Mouse (Mus musculus) CH12.LX (cell line): ENCODE measurements at regions not wholly inside any gene's neighbourhood (a gene's known extent, or its start where the extent isn't known, plus 50 kb on each side); places are given as distances from the start of the nearest gene placed in this dataset.

Experiments used
- DNase-seq: peaks from one replicate; pipeline ENCODE4 v3.0.0-alpha.2; 2013; ENCODE audit errors: extremely low read depth
- H3K27ac ChIP-seq: 2 replicates; pipeline ENCODE4 v1.5.1; 2012; ENCODE audit warnings: low read depth, mild to moderate bottlenecking, control low read depth, moderate library complexity; ENCODE audit not compliant: insufficient read depth
- H3K27me3 ChIP-seq: replicated peaks from 2 replicates; pipeline ENCODE3; 2012; ENCODE audit warnings: inconsistent platforms
- H3K36me3 ChIP-seq, 2 experiments: replicated peaks in 1 of 2; 2 replicates each; pipeline versions ENCODE3 to v1.6.1; 2012; ENCODE audit warnings: inconsistent platforms in 1 of 2, low read length in 1 of 2, mild to moderate bottlenecking in 1 of 2, mixed read lengths in 1 of 2, moderate library complexity in 1 of 2; ENCODE audit not compliant: control insufficient read depth in 1 of 2, insufficient read depth in 1 of 2
- H3K4me1 ChIP-seq, 2 experiments: 2 replicates each; pipeline ENCODE4 v1.6.1; 2012; ENCODE audit warnings: inconsistent platforms in 1 of 2, moderate library complexity in 1 of 2; ENCODE audit not compliant: insufficient read depth in 2 of 2, control insufficient read depth in 1 of 2
- H3K4me2 ChIP-seq: 2 replicates; pipeline ENCODE4 v1.6.1; 2012; ENCODE audit warnings: low read depth, mild to moderate bottlenecking, control low read depth; ENCODE audit not compliant: poor library complexity, insufficient read depth, severe bottlenecking
- H3K4me3 ChIP-seq, 3 experiments: fragments of 150-350 bp in 1 of 3; sonication (generic) in 1 of 3; replicated peaks in 1 of 3; 2 replicates each; pipeline versions ENCODE3 to v1.5.1; 2011 to 2012; ENCODE audit warnings: low read depth in 2 of 3, low read length in 2 of 3, mild to moderate bottlenecking in 2 of 3, moderate library complexity in 2 of 3, control low read depth in 1 of 3, improper control_type of control experiment in 1 of 3, inconsistent platforms in 1 of 3, mixed read lengths in 1 of 3; ENCODE audit not compliant: poor library complexity in 1 of 3
- H3K79me2 ChIP-seq: replicated peaks from 2 replicates; pipeline ENCODE4 v1.6.1; 2012; ENCODE audit warnings: mild to moderate bottlenecking, moderate library complexity; ENCODE audit not compliant: control insufficient read depth, poor library complexity, insufficient read depth, severe bottlenecking; ENCODE audit errors: extremely low read depth
- H3K9ac ChIP-seq: 2 replicates; pipeline ENCODE4 v1.6.1; 2012; ENCODE audit warnings: low read depth, mild to moderate bottlenecking, control low read depth, moderate library complexity; ENCODE audit not compliant: insufficient read depth
- H3K9me3 ChIP-seq: replicated peaks from 2 replicates; pipeline ENCODE3; 2012; ENCODE audit warnings: low read length, inconsistent platforms, mixed read lengths
- BHLHE40 ChIP-seq: IDR thresholded peaks from 2 replicates; pipeline ENCODE4 v1.6.1; 2011; ENCODE audit warnings: mild to moderate bottlenecking, low read depth, low read length, improper control_type of control experiment
- CHD1 ChIP-seq: IDR thresholded peaks from 2 replicates; pipeline ENCODE4 v1.6.1; 2012; ENCODE audit warnings: low read depth, low read length, improper control_type of control experiment, inconsistent platforms
- E2F4 ChIP-seq: IDR thresholded peaks from 2 replicates; pipeline ENCODE4 v1.6.1; 2011; ENCODE audit warnings: low read depth, low read length, improper control_type of control experiment; ENCODE audit not compliant: insufficient replicate concordance
- EP300 ChIP-seq: IDR thresholded peaks from 2 replicates; pipeline ENCODE4 v1.6.1; 2011; ENCODE audit warnings: low read length, improper control_type of control experiment
- ETS1 ChIP-seq: conservative IDR thresholded peaks from 2 replicates; pipeline ENCODE4 v1.6.1; 2012; ENCODE audit warnings: low read depth, mild to moderate bottlenecking, inconsistent platforms, low read length, improper control_type of control experiment, moderate library complexity
- HCFC1 ChIP-seq: IDR thresholded peaks from 2 replicates; pipeline ENCODE4 v1.6.1; 2012; ENCODE audit warnings: low read depth, mild to moderate bottlenecking, inconsistent platforms, low read length, improper control_type of control experiment
- JUN ChIP-seq: IDR thresholded peaks from 2 replicates; pipeline ENCODE4 v1.6.1; 2011; ENCODE audit warnings: low read depth, mild to moderate bottlenecking, low read length, improper control_type of control experiment, moderate library complexity; ENCODE audit not compliant: insufficient read depth
- MAFK ChIP-seq: IDR thresholded peaks from 2 replicates; pipeline ENCODE4 v1.6.1; 2011; ENCODE audit warnings: low read length, improper control_type of control experiment; ENCODE audit not compliant: insufficient replicate concordance
- MAX ChIP-seq: IDR thresholded peaks from 2 replicates; pipeline ENCODE4 v1.6.1; 2011; ENCODE audit warnings: low read length, improper control_type of control experiment
- MEF2A ChIP-seq: IDR thresholded peaks from 2 replicates; pipeline ENCODE4 v1.6.1; 2014; ENCODE audit warnings: low read depth, mild to moderate bottlenecking, inconsistent platforms, low read length, improper control_type of control experiment, borderline replicate concordance
- NELFE ChIP-seq: IDR thresholded peaks from 2 replicates; pipeline ENCODE4 v1.6.1; 2011; ENCODE audit warnings: low read depth, low read length, improper control_type of control experiment
- POLR2A ChIP-seq: IDR thresholded peaks from 2 replicates; pipeline ENCODE4 v1.6.1; 2011; ENCODE audit warnings: low read depth, mild to moderate bottlenecking, improper control_type of control experiment, low read length
- POLR2AphosphoS2 ChIP-seq: IDR thresholded peaks from 2 replicates; pipeline ENCODE4 v1.6.1; 2011; ENCODE audit warnings: low read depth, low read length, improper control_type of control experiment
- RAD21 ChIP-seq: IDR thresholded peaks from 2 replicates; pipeline ENCODE4 v1.6.1; 2011; ENCODE audit warnings: low read depth, mild to moderate bottlenecking, low read length, improper control_type of control experiment, moderate library complexity
- RCOR1 ChIP-seq: conservative IDR thresholded peaks from 2 replicates; pipeline ENCODE4 v1.6.1; 2012; ENCODE audit warnings: low read depth, mild to moderate bottlenecking, inconsistent platforms, low read length, improper control_type of control experiment
- SIN3A ChIP-seq: IDR thresholded peaks from 2 replicates; pipeline ENCODE4 v1.6.1; 2012; ENCODE audit warnings: low read length, improper control_type of control experiment, inconsistent platforms
- SMC3 ChIP-seq: IDR thresholded peaks from 2 replicates; pipeline ENCODE4 v1.6.1; 2011; ENCODE audit warnings: low read depth, low read length, improper control_type of control experiment
- TBP ChIP-seq: conservative IDR thresholded peaks from 2 replicates; pipeline ENCODE4 v1.6.1; 2011; ENCODE audit warnings: low read depth, low read length, improper control_type of control experiment
- UBTF ChIP-seq: IDR thresholded peaks from 2 replicates; pipeline ENCODE4 v1.6.1; 2012; ENCODE audit warnings: low read depth, mild to moderate bottlenecking, inconsistent platforms, low read length, improper control_type of control experiment, moderate library complexity
- ZKSCAN1 ChIP-seq: IDR thresholded peaks from 2 replicates; pipeline ENCODE4 v1.6.1; 2012; ENCODE audit warnings: low read depth, inconsistent platforms, low read length, improper control_type of control experiment, borderline replicate concordance
- ZMIZ1 ChIP-seq: IDR thresholded peaks from 2 replicates; pipeline ENCODE4 v1.6.1; 2012; ENCODE audit warnings: low read depth, mild to moderate bottlenecking, inconsistent platforms, low read length, improper control_type of control experiment
- dilution Hi-C: fragments of 300-500 bp; cut with MboI; formaldehyde crosslinking; loops from 2 replicates; pipeline ENCODE4 v1.14.3; 2020; ENCODE audit warnings: low sequenced_read_pairs; ENCODE audit not compliant: extremely low pct_unique_long_range_greater_than_20kb, extremely low pct_ligation_motif_present
- in situ Hi-C: fragments of 300-500 bp; cut with MboI; formaldehyde crosslinking; loops from 3 replicates; pipeline ENCODE4 v1.14.3; 2019; ENCODE audit warnings: low sequenced_read_pairs, low pct_ligation_motif_present, low pct_unique_long_range_greater_than_20kb, mixed read lengths

DNA sequence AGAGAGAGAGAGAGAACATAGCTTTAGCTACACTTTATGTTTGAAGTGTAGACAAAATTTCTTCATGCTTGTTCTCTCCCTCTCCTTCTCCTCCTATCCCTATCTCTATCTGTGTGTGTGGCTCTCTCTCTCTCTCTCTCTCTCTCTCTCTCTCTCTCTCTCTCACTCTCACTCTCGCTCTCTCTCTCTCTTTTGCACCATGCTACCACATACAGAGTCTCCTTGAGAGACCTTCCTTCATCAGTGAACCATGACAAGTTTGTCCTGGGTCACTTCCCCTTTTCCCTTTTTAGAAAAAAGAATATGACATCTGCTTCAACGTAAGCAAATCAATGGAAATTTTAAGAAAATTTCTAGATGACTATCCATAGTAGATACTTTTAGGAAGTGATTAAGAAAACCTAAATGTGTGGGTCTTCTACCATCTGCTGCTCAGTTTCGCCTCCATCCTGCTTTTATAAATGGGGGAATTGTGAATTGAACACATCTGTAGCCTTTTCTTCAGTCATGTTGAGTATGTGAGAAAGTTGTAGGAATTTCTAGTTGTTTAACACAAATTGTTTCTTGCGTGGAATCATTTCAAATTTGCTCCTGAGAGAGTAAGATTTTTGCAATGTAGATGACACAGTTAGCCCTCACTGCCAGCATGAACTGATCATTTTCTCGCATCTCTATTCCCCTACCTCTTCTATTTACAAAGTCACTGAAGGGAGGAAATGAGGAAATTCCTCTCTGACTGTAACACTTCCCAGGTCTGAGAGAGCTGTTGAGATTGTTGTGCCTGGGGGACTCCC lies 91.3 kb downstream of the A730009L09Rik start (continued):
- TF ChIP-seq HCFC1 (peak; percentile 58), SIN3A (peak; percentile 77), MEF2A (peak; percentile 100), ZMIZ1 (peak; percentile 87), JUN (peak; percentile 88; the same call in 1 of the 2 replicates), TBP (peak; percentile 96), ETS1 (peak; percentile 95), NELFE (peak; percentile 71; the same call in 1 of the 2 replicates), EP300 (peak; percentile 96), E2F4 (0 out of 2 replicates have a peak, but pooled peaks have one; percentile 46), RAD21 (no peak; the same call in 1 of the 2 replicates), POLR2A (no peak; the same call in none of the 2 replicates)
- TF ChIP-seq, all 38 proteins: peak for 27

DNA sequence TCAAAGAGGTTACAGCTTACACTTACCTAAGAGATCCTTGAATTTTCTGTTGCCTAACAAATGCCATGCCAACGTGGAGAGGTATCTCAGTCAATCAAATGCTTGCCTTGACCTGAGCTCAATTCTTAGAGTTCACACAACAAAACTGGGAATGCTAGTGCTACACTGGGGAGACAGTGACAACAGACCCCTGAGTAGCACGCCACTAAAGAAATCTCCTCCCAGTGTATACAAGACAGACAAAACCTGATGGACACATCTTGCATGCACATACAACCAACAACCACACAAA lies 91.8 kb downstream of the A730009L09Rik start:
- Histone ChIP-seq H3K4me3 (peak overlapping the region in 1 of 3 experiments; percentile 44), H3K27ac (peak overlapping the region; percentile 100), H3K9me3 (peaks cover 5% of the 10 kb centered on the region), H3K4me1 (peaks cover 35 to 80% of the 10 kb centered on the region in 2 experiments), H3K27me3 (no peaks in the 10 kb centered on the region), H3K4me2 (peak overlapping the region; percentile 99), H3K9ac (peak overlapping the region; percentile 98), H3K36me3 (peaks cover 0 to 4% of the 10 kb centered on the region in 2 experiments), H3K79me2 (peaks cover 6% of the 10 kb centered on the region)
- dilution Hi-C loops (no loop called here), in situ Hi-C loops (loop anchor here (5.0 kb wide), 1 partner anchor 101 kb away; no protein-coding TSS in a partner anchor)
- no peak for DNase-seq
- TF ChIP-seq SMC3 (0 out of 2 replicates have a peak, but pooled peaks have one; percentile 7), MEF2A (0 out of 2 replicates have a peak, but pooled peaks have one; percentile 30), JUN (no peak), CHD1 (peak; percentile 88; the same call in 1 of the 2 replicates), MAX (0 out of 2 replicates have a peak, but pooled peaks have one; percentile 1), NELFE (peak; percentile 20; the same call in 1 of the 2 replicates), UBTF (no peak), RCOR1 (peak; percentile 58; the same call in 1 of the 2 replicates), POLR2A (peak; percentile 70), ZKSCAN1 (no peak), MAFK (peak; percentile 4; the same call in 1 of the 2 replicates), SIN3A (0 out of 2 replicates have a peak, but pooled peaks have one; percentile 7), POLR2AphosphoS2 (peak; percentile 79), BHLHE40 (0 out of 2 replicates have a peak, but pooled peaks have one; percentile 21)
